Mouse (Mus musculus) testis, adult 2 months (tissue): ENCODE results near the gene Tmem245.

Source experiments
- CTCF ChIP-seq: fragments of 200-500 bp; IDR thresholded peaks from 2 replicates; pipeline ENCODE4 v1.5.1; 2012; ENCODE audit warnings: low read depth, mild to moderate bottlenecking, inconsistent platforms, low read length, moderate library complexity; ENCODE audit not compliant: control insufficient read depth, insufficient read depth, insufficient replicate concordance
- POLR2A ChIP-seq: fragments of 200-500 bp; IDR thresholded peaks from 2 replicates; pipeline ENCODE4 v1.6.1; 2012; ENCODE audit warnings: low read depth, mild to moderate bottlenecking, inconsistent platforms, low read length, moderate library complexity; ENCODE audit not compliant: control insufficient read depth

- TF ChIP-seq POLR2A (no peak), CTCF (no peak)
Measured at GRCm38 (mm10) chr4:56941481-56941880, 5.8 kb downstream of the Tmem245 start.
